Mouse (Mus musculus) heart, postnatal 36 days (tissue): Measurements from ENCODE around the gene Cntn6. TPM values are rescaled to one million over a fixed set of nuclear protein-coding genes. Genes with fewer than 3 reads are reported as not detected.

ENCODE experiments used
- DNase-seq, 2 experiments: peaks; one replicate each; pipeline ENCODE4 v3.0.0; 2021 to 2022
- intact Hi-C: fragments of 180-260 bp; cut with DNase I; formaldehyde crosslinking; loops from one replicate; pipeline ENCODE4 v1.15.1; 2025
- total RNA-seq, 2 experiments: library from RNA; stranded (reverse); gene quantifications; 2 replicates each; pipeline ENCODE4 v1.2.3; 2021

The Cntn6 gene
- total RNA-seq, 2 experiments from 2014 or later, result not detected

DNA sequence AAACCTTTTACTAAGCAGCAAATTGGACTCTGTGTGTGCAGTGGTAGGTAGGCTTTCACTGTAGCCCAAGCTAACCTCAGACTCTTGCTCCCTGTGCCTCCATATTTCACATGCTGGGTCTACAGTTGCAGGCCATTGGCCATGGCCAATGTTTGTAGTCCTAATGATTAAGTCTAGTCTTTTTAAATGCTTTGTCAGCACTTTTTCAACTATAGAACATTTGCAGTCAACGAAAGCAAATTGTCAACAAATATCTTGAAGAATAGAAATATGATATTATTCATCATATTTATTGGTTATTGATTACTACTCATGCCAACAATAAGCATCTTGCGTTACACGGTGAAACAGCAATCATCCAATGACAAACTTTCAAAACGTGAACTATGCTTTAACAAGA lies 246.4 kb downstream of the Cntn6 start:
- DNase-seq, result no peak
- intact Hi-C loops, result no loop called here

DNA sequence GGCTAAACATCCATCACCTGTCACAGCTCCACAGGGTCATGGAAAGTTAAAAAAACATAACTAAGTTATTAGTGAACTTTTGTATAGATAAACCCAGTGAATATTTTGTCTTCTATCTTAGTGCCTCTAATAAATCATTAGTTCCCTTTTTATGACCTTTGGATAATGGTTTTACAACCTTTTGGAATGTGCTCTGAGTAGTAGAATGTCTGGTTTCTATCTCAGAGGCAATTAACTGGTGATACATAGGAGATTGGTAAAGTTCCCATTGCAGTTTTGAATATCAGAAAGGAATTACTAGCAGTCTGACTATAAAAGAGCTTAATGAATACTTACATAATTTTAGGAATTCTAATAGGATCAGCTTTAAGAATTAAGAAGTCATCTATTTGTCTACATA lies 265.5 kb downstream of the Cntn6 start:
- no peak for DNase-seq
- intact Hi-C loops, result no loop called here

DNA sequence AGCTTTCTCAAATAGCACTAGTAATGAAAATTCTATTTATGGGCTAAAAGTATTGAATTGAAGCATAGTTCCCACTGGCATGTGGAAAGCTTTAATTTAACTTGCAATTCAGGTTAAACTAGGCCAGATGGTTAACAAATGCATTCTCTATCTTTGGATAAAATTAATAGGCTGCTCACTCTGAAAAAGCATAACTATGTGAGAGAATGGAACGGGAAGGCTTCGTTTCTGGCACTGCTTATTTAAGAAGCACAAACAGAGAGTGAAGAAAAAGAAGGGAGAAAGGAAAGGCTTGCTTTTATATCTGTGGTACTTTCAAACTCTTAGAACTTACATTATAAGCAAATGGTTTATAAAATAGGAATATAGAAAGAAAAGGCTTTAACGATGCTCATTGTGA lies 268.6 kb downstream of the Cntn6 start:
- intact Hi-C loops, result no loop called here
- no peak for DNase-seq

DNA sequence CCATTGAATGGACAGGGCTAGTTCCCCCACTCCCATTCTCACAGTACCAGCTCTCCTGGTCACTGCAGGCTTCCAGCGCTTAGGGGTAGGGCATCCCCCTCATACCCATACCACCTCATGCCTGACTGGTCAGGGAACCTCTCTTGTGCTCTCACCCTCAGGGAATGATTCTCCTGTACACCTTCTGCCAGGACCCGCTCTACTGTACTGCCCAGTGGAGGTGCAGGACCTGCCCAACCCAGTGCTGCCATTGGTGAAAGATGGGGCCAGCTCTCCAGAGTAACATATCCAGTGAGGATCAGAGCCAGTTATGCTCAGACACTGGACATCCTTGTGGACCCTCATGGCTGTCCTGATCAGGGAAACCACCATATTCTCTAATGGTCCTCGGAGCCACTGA lies 291.3 kb downstream of the Cntn6 start:
- intact Hi-C loops, result no loop called here
- no peak for DNase-seq

DNA sequence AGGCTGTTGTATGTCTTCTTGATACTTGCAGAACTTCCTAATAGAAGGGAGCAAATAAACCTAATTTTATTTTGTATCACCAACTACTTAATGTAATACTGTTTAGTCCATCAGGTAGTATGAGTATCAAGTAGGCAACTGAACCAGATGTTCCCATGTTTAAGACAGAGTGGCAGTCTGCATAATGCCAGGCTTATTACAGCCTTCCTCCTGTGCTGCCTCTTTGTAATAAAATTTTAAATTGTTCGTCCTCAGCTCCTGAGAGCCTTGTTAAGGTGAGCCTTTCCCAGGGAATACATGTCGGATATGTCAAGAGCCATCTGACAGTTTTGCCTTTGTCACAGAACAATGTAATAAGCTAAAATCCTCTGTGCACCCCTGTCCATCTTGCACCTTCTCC lies 294.9 kb downstream of the Cntn6 start:
- no peak for DNase-seq
- intact Hi-C loops, result no loop called here

DNA sequence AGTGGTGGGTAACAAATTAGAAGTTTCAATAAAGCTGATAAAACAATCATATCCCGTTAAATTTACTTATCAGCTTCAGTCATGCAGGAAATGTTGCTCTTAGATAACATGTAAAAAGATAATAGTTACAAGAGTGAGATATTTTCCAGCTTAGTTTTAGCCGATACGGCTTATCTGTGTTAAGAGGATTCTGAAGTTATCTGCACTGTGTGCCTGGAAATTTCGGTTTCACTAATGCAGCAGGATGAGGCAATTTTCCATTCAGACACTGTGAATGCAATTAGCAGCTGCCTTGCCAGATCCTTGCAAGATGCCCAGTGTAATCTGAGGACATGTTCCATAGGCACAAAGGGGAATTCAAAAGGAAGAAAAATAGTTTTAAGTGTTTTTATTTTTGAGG lies 315.9 kb downstream of the Cntn6 start:
- no peak for DNase-seq
- intact Hi-C loops, result no loop called here

DNA sequence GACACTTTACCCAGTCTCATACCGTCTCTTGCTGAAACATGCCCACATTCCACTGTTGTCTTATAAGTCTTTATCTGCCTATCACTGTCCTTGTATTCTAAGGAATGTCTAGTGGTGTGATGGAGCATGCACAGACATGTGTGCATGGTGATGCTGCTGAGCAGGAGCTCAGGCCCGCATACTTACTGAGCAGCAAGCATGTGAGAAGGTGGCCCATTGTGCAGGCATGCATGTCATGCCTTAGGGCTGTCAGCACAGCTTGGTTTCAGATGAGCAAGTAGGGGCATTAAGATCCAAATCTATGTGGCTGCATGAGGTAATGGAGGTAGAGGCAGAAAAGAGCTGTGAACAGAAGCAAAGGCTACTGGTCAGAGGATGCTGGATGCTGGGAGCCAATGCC lies 323.0 kb downstream of the Cntn6 start:
- intact Hi-C loops, result no loop called here
- DNase-seq, result no peak

DNA sequence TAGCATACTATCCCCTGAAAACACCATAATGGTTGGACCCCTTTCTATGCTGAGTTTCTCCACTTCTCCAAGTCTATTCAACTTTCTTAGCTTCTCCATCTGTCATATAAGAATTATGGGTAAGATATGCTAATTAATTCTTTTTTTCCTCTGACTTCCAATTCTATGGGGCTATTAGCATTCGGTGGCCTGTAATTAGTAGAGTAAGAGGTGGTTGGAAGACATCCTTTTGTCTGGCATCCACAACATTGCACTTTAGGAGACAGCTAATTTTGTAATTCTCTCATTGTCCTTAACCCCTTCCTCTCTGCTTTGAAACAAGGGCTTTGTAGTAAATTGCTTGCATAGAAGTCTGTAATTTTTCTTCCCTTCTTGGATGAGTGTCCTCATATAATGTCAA lies 387.1 kb downstream of the Cntn6 start:
- no peak for DNase-seq
- intact Hi-C loops, result no loop called here

DNA sequence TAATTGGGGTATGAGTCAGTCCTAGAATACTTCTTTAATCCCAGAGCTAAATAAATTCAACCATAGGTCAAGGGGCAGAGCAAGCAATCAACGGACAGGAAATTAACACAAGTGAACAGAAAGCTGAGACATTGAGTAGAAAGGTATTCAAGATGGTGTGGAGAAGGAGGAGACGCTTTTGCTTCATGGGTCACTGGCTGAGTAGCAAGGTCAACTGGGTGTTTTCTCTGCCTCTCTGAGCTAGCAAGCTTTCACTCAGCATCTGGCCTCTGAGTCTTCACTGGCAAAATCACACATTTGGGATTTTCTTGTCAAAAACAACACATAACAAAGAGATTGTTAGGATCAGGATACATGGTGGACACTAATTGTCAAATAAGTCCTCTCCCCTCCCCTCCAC lies 391.4 kb downstream of the Cntn6 start:
- intact Hi-C loops, result no loop called here
- no peak for DNase-seq

DNA sequence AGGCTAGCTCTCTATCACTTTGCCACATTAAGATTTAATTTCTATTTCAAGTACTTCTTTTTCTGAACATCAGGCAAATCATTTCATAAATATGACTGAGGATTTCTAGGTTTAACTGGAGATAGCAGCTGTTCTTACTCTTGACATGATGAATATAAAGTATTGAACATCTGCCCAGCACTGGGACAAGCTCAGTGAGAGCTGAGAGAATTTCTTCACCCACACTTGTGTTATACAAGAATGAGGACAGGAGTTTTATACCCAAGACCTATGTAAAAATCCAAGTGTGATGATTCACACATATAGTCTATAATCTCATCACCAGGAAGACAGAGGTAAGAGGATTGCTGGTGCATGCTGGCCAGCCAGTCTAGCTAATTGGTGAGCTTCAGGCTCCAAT lies 393.2 kb downstream of the Cntn6 start:
- intact Hi-C loops, result no loop called here
- DNase-seq, result no peak

DNA sequence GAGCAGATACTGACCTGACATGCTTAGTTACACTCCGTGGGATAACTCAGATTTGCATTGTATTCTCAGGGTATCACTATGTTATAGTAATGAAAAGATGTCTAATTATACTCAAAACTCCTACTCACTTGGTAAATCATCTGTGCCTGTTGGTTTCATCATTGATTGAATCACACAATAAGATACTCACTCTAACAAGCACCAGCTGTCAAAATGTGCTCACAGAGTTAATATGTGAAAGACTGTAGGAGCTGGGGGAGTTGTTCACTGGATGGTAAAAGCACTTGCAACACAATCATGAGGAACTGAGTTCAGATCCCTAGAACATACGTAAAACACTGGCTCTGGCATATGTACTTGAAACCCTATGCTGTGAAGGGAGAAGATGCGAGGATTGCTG lies 398.5 kb downstream of the Cntn6 start:
- intact Hi-C loops, result no loop called here
- DNase-seq, result no peak
